Mouse (Mus musculus) CH12.LX (cell line): ENCODE results near the gene Nyap1.

ENCODE experiments used
- CTCF ChIP-seq, 2 experiments: IDR thresholded peaks in 1 of 2; conservative IDR thresholded peaks in 1 of 2; 2 replicates each; pipeline ENCODE4 v1.5.1; 2011 to 2012; ENCODE audit warnings: low read depth in 2 of 2, low read length in 2 of 2, improper control_type of control experiment in 1 of 2, inconsistent platforms in 1 of 2, mild to moderate bottlenecking in 1 of 2, moderate library complexity in 1 of 2
- EP300 ChIP-seq: IDR thresholded peaks from 2 replicates; pipeline ENCODE4 v1.6.1; 2011; ENCODE audit warnings: low read length, improper control_type of control experiment
- MAZ ChIP-seq: IDR thresholded peaks from 2 replicates; pipeline ENCODE4 v1.6.1; 2012; ENCODE audit warnings: low read depth, mild to moderate bottlenecking, inconsistent platforms, low read length, improper control_type of control experiment, moderate library complexity
- ZMIZ1 ChIP-seq: IDR thresholded peaks from 2 replicates; pipeline ENCODE4 v1.6.1; 2012; ENCODE audit warnings: low read depth, mild to moderate bottlenecking, inconsistent platforms, low read length, improper control_type of control experiment

- TF ChIP-seq CTCF (conservative IDR thresholded peaks at IDR 0.05 in 1 of 2, IDR thresholded peaks at IDR 0.05 in 1 of 2; ENCODE audit: low read depth in 2 of 2, low read length in 2 of 2): peak in 1 of 2 experiments; percentile 50; a peak in 2 of 4 replicates
- TF ChIP-seq ZMIZ1: no peak
- TF ChIP-seq EP300: no peak
- TF ChIP-seq MAZ: no peak
Measured at GRCm38 (mm10) chr5:137747326-137747961, 6.0 kb upstream of the Nyap1 start.
